ENCODE assay signal across 18 mouse cellular contexts in the genomic region with DNA sequence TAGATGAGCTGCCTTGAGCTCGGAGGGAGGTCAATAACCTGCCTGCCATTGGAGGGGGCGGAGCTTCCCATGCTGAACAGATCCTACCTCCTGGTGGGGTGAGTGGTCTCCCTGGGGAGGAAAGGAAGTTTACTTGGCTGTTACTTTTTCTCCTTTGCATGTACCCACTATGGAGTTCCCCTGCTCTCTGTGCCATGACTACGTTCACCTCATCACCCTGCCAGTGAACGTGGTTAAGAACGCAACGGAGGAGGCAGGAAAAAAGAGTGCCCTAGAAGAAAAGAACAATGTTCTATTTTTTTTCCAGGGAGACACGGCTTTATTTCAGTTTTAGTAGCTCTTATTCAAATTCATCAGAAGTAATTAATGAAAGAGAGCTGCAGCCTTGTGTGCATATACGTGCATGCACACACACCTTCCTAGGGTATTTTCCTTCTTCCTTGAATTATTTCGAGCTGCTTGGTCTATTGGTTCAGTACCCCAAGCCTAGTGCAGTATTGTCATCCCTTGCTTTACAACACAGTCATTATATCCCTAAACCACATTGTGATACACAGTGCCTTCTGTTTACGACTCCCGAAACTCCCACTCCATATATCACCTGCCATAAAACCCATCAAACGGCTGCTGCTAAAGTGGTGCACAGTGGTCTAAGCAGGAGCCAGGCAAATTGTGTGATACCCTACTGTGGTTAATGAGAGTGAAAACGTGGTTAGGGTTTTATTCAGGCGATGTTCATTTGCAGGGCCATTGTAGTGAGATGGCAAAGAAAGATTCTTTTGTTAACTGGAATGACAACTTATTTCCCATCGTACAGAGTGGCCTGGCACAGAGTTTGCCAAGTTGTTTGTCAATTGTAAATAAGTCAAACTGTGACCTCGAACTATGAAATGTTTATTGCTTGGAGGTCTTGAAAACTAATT.
DNase-seq lines count a peak whose midpoint lies in the region; ATAC-seq lines count a peak whose summit lies in the region.
"Had no signal": no experiment of that assay in that cellular context is flagged by ENCODE, and none has a peak within 500 bp of the region (broad histone marks: within the 10 kb centered on the region; RNA-seq: fewer than 3 reads in every experiment).

No protein-coding gene starts in this region.

- H3K4me1 ChIP-seq in forebrain, embryonic 14.5 days (ENCODE audit: control insufficient read depth, insufficient read depth, low read length) = 0 out of 2 replicates have a peak, but pooled peaks cover 4% of the 10 kb centered on the region
- H3K4me1 ChIP-seq in forebrain, embryonic 10.5 days = peaks cover 5% of the 10 kb centered on the region
- H3K4me1 ChIP-seq in neural tube, embryonic 11.5 days (ENCODE audit: control insufficient read depth, insufficient read depth, low read length) = no peaks in the 10 kb centered on the region
- peaks cover 21% of the 10 kb centered on the region; the same call in 1 of the 2 replicates for H3K4me1 ChIP-seq in limb, embryonic 11.5 days (ENCODE audit: control insufficient read depth, insufficient read depth, low read length)
- H3K4me1 ChIP-seq: embryonic facial prominence, embryonic 15.5 days; liver, embryonic 12.5 days; midbrain, embryonic 12.5 days had no signal

- H3K36me3 ChIP-seq in forebrain, embryonic 14.5 days (ENCODE audit: control insufficient read depth, insufficient read depth, low read length) = no peaks in the 10 kb centered on the region
- H3K36me3 ChIP-seq in forebrain, embryonic 10.5 days (replicated peaks) = no peaks in the 10 kb centered on the region
- no peaks in the 10 kb centered on the region for H3K36me3 ChIP-seq in neural tube, embryonic 11.5 days (ENCODE audit: control insufficient read depth, insufficient read depth, low read length)
- H3K36me3 ChIP-seq in limb, embryonic 11.5 days (ENCODE audit: control insufficient read depth, insufficient read depth, low read length) = no peaks in the 10 kb centered on the region
- H3K36me3 ChIP-seq: embryonic facial prominence, embryonic 15.5 days; liver, embryonic 12.5 days; midbrain, embryonic 12.5 days had no signal

- no peaks in the 10 kb centered on the region for H3K27me3 ChIP-seq in forebrain, embryonic 14.5 days (replicated peaks; ENCODE audit: control insufficient read depth, insufficient read depth, low read length)
- no peaks in the 10 kb centered on the region for H3K27me3 ChIP-seq in forebrain, embryonic 10.5 days (ENCODE audit: poor library complexity, severe bottlenecking)
- H3K27me3 ChIP-seq in neural tube, embryonic 11.5 days (ENCODE audit: control insufficient read depth, insufficient read depth, low read length) = no peaks in the 10 kb centered on the region
- H3K27me3 ChIP-seq in limb, embryonic 11.5 days (ENCODE audit: control insufficient read depth, insufficient read depth, low read length) = no peaks in the 10 kb centered on the region
- H3K27me3 ChIP-seq: embryonic facial prominence, embryonic 15.5 days; liver, embryonic 12.5 days; midbrain, embryonic 12.5 days had no signal

- WGBS in forebrain, embryonic 14.5 days = 30% methylated on average over 16 of the region's 16 CpGs
- WGBS in forebrain, embryonic 10.5 days = 74% methylated on average over 16 of the region's 16 CpGs
- 32% methylated on average over 16 of the region's 16 CpGs for WGBS in neural tube, embryonic 11.5 days
- 29% methylated on average over 16 of the region's 16 CpGs for WGBS in limb, embryonic 11.5 days

- no peaks in the 10 kb centered on the region for H3K9me3 ChIP-seq in forebrain, embryonic 14.5 days (replicated peaks; ENCODE audit: control insufficient read depth, low read length)
- H3K9me3 ChIP-seq in forebrain, embryonic 10.5 days = no peaks in the 10 kb centered on the region
- H3K9me3 ChIP-seq in neural tube, embryonic 11.5 days (ENCODE audit: control insufficient read depth, low read length) = no peaks in the 10 kb centered on the region
- no peaks in the 10 kb centered on the region for H3K9me3 ChIP-seq in limb, embryonic 11.5 days (ENCODE audit: control insufficient read depth, low read length)
- H3K9me3 ChIP-seq: embryonic facial prominence, embryonic 15.5 days; forebrain, embryonic 13.5 days; liver, embryonic 12.5 days; midbrain, embryonic 12.5 days had no signal

- DNase-seq in forebrain, embryonic 14.5 days (ENCODE audit: low spot score) = peak; percentile 34
- DNase-seq in forebrain, embryonic 10.5 days (ENCODE audit: extremely low spot score, low spot score) = no peak
- DNase-seq in neural tube, embryonic 11.5 days (ENCODE audit: low spot score) = peak; percentile 18
- no peak for DNase-seq in neural tube, embryonic 10.5 days (ENCODE audit: extremely low spot score, low spot score)
- DNase-seq in limb, embryonic 11.5 days (ENCODE audit: low spot score) = peak; percentile 77
- no peak for DNase-seq in B cell, adult 2 months
- DNase-seq in layer of hippocampus, postnatal 25 days (ENCODE audit: extremely low spot score in 1 of 2, low spot score in 1 of 2) = no peak
- DNase-seq: adrenal gland, postnatal 10 days; cerebellum, adult 2 months; kidney, adult 8-10 months; layer of hippocampus, postnatal 36 days; lung, embryonic 14.5 days; lung, postnatal 4 days; thymus, postnatal 25 days had no signal

- 0 out of 2 replicates have a peak, but pooled peaks have one; percentile 20 for ATAC-seq in forebrain, embryonic 14.5 days
- ATAC-seq in neural tube, embryonic 11.5 days (ENCODE audit: insufficient read depth, low FRiP score, low TSS enrichment) = peak; percentile 95
- peak; percentile 82 for ATAC-seq in limb, embryonic 11.5 days (ENCODE audit: insufficient number of reproducible peaks, low FRiP score, low TSS enrichment, low read depth)
- ATAC-seq: forebrain, embryonic 13.5 days; liver, embryonic 12.5 days had no signal

- H3K9ac ChIP-seq in forebrain, embryonic 14.5 days (ENCODE audit: low read length) = no peak overlapping the region
- no peak overlapping the region for H3K9ac ChIP-seq in neural tube, embryonic 11.5 days (ENCODE audit: low read length)
- no peak overlapping the region for H3K9ac ChIP-seq in limb, embryonic 11.5 days (ENCODE audit: low read length)
- H3K9ac ChIP-seq: embryonic facial prominence, embryonic 15.5 days; forebrain, embryonic 13.5 days; liver, embryonic 12.5 days; lung, embryonic 14.5 days; midbrain, embryonic 12.5 days had no signal

- H3K27ac ChIP-seq in forebrain, embryonic 14.5 days (ENCODE audit: low read depth, low read length) = no peak overlapping the region
- no peak overlapping the region for H3K27ac ChIP-seq in forebrain, embryonic 10.5 days
- H3K27ac ChIP-seq in neural tube, embryonic 11.5 days (ENCODE audit: low read depth, low read length) = no peak overlapping the region
- H3K27ac ChIP-seq in limb, embryonic 11.5 days (replicated peaks; ENCODE audit: low read depth, low read length) = no peak overlapping the region
- H3K27ac ChIP-seq: embryonic facial prominence, embryonic 15.5 days; forebrain, embryonic 13.5 days; liver, embryonic 12.5 days; midbrain, embryonic 12.5 days had no signal

- no peak overlapping the region for H3K4me2 ChIP-seq in forebrain, embryonic 14.5 days (ENCODE audit: low read length)
- H3K4me2 ChIP-seq in neural tube, embryonic 11.5 days (ENCODE audit: low read depth) = no peak overlapping the region
- H3K4me2 ChIP-seq in limb, embryonic 11.5 days (ENCODE audit: low read depth, severe bottlenecking) = no peak overlapping the region
- H3K4me2 ChIP-seq: embryonic facial prominence, embryonic 15.5 days; forebrain, embryonic 13.5 days; liver, embryonic 12.5 days; lung, embryonic 14.5 days; midbrain, embryonic 12.5 days had no signal

- no peak overlapping the region for H3K4me3 ChIP-seq in forebrain, embryonic 14.5 days (ENCODE audit: low read depth, low read length)
- no peak overlapping the region for H3K4me3 ChIP-seq in forebrain, embryonic 10.5 days
- H3K4me3 ChIP-seq in neural tube, embryonic 11.5 days (ENCODE audit: low read depth, low read length) = no peak overlapping the region
- no peak overlapping the region for H3K4me3 ChIP-seq in limb, embryonic 11.5 days (ENCODE audit: low read depth, low read length)
- H3K4me3 ChIP-seq: embryonic facial prominence, embryonic 15.5 days; forebrain, embryonic 13.5 days; liver, embryonic 12.5 days; midbrain, embryonic 12.5 days had no signal

Comparison
In these comparisons a context has a peak if more than half of its experiments do, and no peak if none do; other contexts are left out.
1. DNase-seq: peak in forebrain, embryonic 14.5 days (single experiment), neural tube, embryonic 11.5 days (single experiment) and limb, embryonic 11.5 days (single experiment); none in forebrain, embryonic 10.5 days (single experiment), neural tube, embryonic 10.5 days (single experiment), B cell, adult 2 months (0 of 2) and layer of hippocampus, postnatal 25 days (0 of 2).
2. ATAC-seq: peak in every context shown above with its lines; median percentile 95 in neural tube, embryonic 11.5 days; 82 in limb, embryonic 11.5 days; 20 in forebrain, embryonic 14.5 days.